Mouse (Mus musculus) lung, embryonic 14.5 days (tissue): Measurements from ENCODE around the gene Agpat4. TPM values are rescaled to one million over a fixed set of nuclear protein-coding genes. Genes with fewer than 3 reads are reported as not detected.

Experiments used
- ATAC-seq: fragments of 200-750 bp; cut with Nextera tagmentation; 2 replicates; pipeline ENCODE4 v1.8.0; 2017; ENCODE audit warnings: mild to moderate bottlenecking, moderate TSS enrichment, moderate library complexity; ENCODE audit not compliant: insufficient read depth
- DNase-seq: peaks from one replicate; pipeline ENCODE4 v3.0.0-alpha.2; 2015
- H3K27ac ChIP-seq: fragments of 300-500 bp; sonication (generic); 2 replicates; pipeline ENCODE4 v1.5.1; 2014; ENCODE audit warnings: low read depth, mild to moderate bottlenecking, moderate library complexity
- H3K27me3 ChIP-seq: fragments of 300-500 bp; sonication (generic); 2 replicates; pipeline ENCODE4 v1.6.1; 2014; ENCODE audit warnings: low read length, control low read depth; ENCODE audit not compliant: insufficient read depth
- H3K36me3 ChIP-seq: fragments of 300-500 bp; sonication (generic); 2 replicates; pipeline ENCODE4 v1.6.1; 2014; ENCODE audit warnings: control low read depth; ENCODE audit not compliant: insufficient read depth
- H3K4me1 ChIP-seq: fragments of 300-500 bp; sonication (generic); 2 replicates; pipeline ENCODE4 v1.6.1; 2014; ENCODE audit warnings: antibody characterized with exemption, control low read depth; ENCODE audit not compliant: insufficient read depth
- H3K4me2 ChIP-seq: fragments of 300-500 bp; sonication (generic); 2 replicates; pipeline ENCODE4 v1.6.1; 2014; ENCODE audit warnings: mild to moderate bottlenecking
- H3K4me3 ChIP-seq: fragments of 300-500 bp; sonication (generic); 2 replicates; pipeline ENCODE4 v1.5.1; 2014; ENCODE audit warnings: low read depth, low read length
- H3K9ac ChIP-seq: fragments of 300-500 bp; sonication (generic); 2 replicates; pipeline ENCODE4 v1.6.1; 2014
- H3K9me3 ChIP-seq: fragments of 300-500 bp; sonication (generic); 2 replicates; pipeline ENCODE4 v1.6.1; 2016; ENCODE audit warnings: low read depth, low read length, control low read depth
- CTCF ChIP-seq: IDR thresholded peaks from 2 replicates; pipeline ENCODE4 v1.5.1; 2016; ENCODE audit warnings: antibody characterized with exemption, low read depth
- WGBS: fragments of 180-500 bp; shearing (Covaris S2); extraction: QIAGEN DNeasy Blood & Tissue Kit; methylation state at CpG from one replicate; pipeline ENCODE4 v1.1.7; 2014; 5-methylcytosine and 5-hydroxymethylcytosine counted together
- polyA plus RNA-seq: library from polyadenylated mRNA; unstranded; fragments of >200 nt; fragmentation: Nextera tagmentation; extraction: Ambion mirVana; gene quantifications from 2 replicates; pipeline ENCODE4 v1.2.1, GENCODE M21; 2014

Gene Agpat4
- polyA plus RNA-seq, 1 experiment from 2014 or later = 28.2 TPM

- no peak overlapping the region for H3K4me3 ChIP-seq
- TF ChIP-seq CTCF = peak; percentile 35
- no peak for ATAC-seq
Observed at GRCm38 (mm10) chr17:12261887-12262286, 143.4 kb downstream of the Agpat4 start.

DNA sequence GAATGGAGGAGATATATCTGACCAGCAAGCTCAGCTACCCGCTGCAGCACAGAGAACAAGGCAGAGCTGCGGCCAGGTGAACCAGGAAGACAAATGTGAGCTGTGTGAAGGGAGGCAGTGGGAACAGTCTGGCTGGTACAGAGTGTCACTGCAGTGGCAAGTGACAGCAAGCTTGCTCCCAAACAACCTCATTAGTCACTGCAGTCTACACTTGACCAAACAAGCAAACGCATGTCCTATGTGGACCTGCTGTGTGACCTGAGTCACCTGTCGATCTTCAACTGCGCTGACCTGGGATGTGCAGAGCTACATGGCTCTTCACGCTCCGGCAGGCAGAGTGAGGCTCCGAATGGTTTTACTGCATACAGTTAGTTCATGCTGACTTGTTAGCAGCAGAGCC, 144.3 kb downstream of the Agpat4 start:
- Histone ChIP-seq H3K4me2 (no peak overlapping the region), H3K27ac (no peak overlapping the region), H3K9me3 (no peaks in the 10 kb centered on the region), H3K27me3 (no peaks in the 10 kb centered on the region), H3K4me3 (no peak overlapping the region), H3K9ac (no peak overlapping the region), H3K36me3 (peaks cover 39% of the 10 kb centered on the region), H3K4me1 (0 out of 2 replicates have a peak, but pooled peaks cover 6% of the 10 kb centered on the region)
- DNase-seq (no peak), ATAC-seq (no peak)
- TF ChIP-seq CTCF = no peak
- 89% methylated on average over 8 of the region's 8 CpGs for WGBS

More at GRCm38 (mm10) chr17:12261887-12262286, 143.4 kb downstream of the Agpat4 start:
- Histone ChIP-seq H3K36me3 (peaks cover 48% of the 10 kb centered on the region), H3K9ac (no peak overlapping the region), H3K9me3 (no peaks in the 10 kb centered on the region), H3K27me3 (no peaks in the 10 kb centered on the region), H3K4me1 (0 out of 2 replicates have a peak, but pooled peaks cover 5% of the 10 kb centered on the region), H3K4me2 (no peak overlapping the region), H3K27ac (no peak overlapping the region)
- DNase-seq = no peak
- 64% methylated on average over 2 of the region's 2 CpGs for WGBS

DNA sequence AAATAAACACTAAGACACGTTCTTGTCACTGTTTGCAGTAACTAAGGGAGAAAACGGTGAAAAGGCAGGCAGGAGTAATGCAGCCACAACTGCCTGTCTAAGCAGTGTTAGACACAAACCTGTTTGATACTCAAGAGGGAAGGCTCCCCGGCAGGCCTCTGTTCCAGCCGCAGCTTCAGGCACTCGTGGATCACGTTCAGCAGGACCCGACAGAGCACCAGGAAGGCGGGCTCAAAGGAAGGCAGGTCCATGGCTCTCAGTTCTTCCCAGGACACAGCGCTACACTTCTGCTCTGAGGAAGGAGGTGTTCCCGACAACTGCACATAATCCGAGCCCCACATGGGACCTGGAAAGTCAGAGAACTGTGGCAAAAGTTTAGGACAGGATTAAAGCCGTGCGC, 145.3 kb downstream of the Agpat4 start:
- no peak overlapping the region for H3K4me3 ChIP-seq
- TF ChIP-seq CTCF = no peak
- H3K27ac ChIP-seq = no peak overlapping the region
- no peak overlapping the region for H3K9ac ChIP-seq
- ATAC-seq = no peak
- no peaks in the 10 kb centered on the region for H3K27me3 ChIP-seq
- DNase-seq = peak; percentile 26
- 55% methylated on average over 13 of the region's 13 CpGs for WGBS
- no peaks in the 10 kb centered on the region for H3K9me3 ChIP-seq
- H3K36me3 ChIP-seq = peaks cover 31% of the 10 kb centered on the region
- H3K4me2 ChIP-seq = no peak overlapping the region
- 0 out of 2 replicates have a peak, but pooled peaks cover 6% of the 10 kb centered on the region for H3K4me1 ChIP-seq

- H3K9me3 ChIP-seq = no peaks in the 10 kb centered on the region
- TF ChIP-seq CTCF = no peak
- DNase-seq (peak; percentile 39), ATAC-seq (no peak)
- peaks cover 27% of the 10 kb centered on the region for H3K36me3 ChIP-seq
- WGBS = 53% methylated on average over 3 of the region's 3 CpGs
- 0 out of 2 replicates have a peak, but pooled peaks cover 6% of the 10 kb centered on the region for H3K4me1 ChIP-seq
- no peak overlapping the region for H3K4me2 ChIP-seq
- H3K4me3 ChIP-seq = no peak overlapping the region
- H3K9ac ChIP-seq = no peak overlapping the region
- no peak overlapping the region for H3K27ac ChIP-seq
- H3K27me3 ChIP-seq = no peaks in the 10 kb centered on the region
Observed at GRCm38 (mm10) chr17:12264293-12264692, 145.8 kb downstream of the Agpat4 start.

GRCm38 (mm10) chr17:12265969-12266925, 147.7 kb downstream of the Agpat4 start:
- Histone ChIP-seq H3K36me3 (peaks cover 33% of the 10 kb centered on the region), H3K9me3 (no peaks in the 10 kb centered on the region), H3K4me3 (no peak overlapping the region), H3K27ac (peak overlapping the region; percentile 33; the same call in 1 of the 2 replicates), H3K4me1 (0 out of 2 replicates have a peak, but pooled peaks cover 6% of the 10 kb centered on the region), H3K9ac (no peak overlapping the region), H3K27me3 (no peaks in the 10 kb centered on the region), H3K4me2 (no peak overlapping the region)
- WGBS = 57% methylated on average over 21 of the region's 21 CpGs
- ATAC-seq (peak; percentile 78), DNase-seq (peak; percentile 68)
- TF ChIP-seq CTCF = peak; percentile 48

DNA sequence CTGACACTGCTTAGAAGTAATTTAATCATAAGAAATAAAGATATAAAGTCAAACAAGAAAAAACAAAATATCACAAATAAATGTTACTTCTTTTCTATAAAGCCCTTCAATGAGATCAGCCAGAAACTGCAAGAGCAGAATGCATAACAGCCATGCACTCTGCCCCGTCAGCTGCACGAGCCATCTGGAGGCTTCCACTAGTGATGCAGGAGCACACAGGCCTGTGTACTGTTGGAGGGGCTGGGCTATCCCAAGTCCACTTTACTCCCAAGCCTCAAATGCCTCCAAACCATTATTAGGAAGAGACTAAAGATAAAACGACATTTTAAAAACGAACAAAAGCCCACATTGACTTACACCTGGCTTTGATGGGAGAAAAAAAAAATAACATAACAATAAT, 149.6 kb downstream of the Agpat4 start:
- no peak overlapping the region for H3K4me2 ChIP-seq

GRCm38 (mm10) chr17:12268538-12268937, 150.0 kb downstream of the Agpat4 start:
- no peak overlapping the region for H3K4me3 ChIP-seq
- H3K9me3 ChIP-seq = no peaks in the 10 kb centered on the region
- TF ChIP-seq CTCF = no peak
- no peak for DNase-seq
- WGBS = 86% methylated on average over 10 of the region's 10 CpGs
- H3K36me3 ChIP-seq = peaks cover 31% of the 10 kb centered on the region
- H3K27me3 ChIP-seq = no peaks in the 10 kb centered on the region
- ATAC-seq = no peak
- 0 out of 2 replicates have a peak, but pooled peaks cover 6% of the 10 kb centered on the region for H3K4me1 ChIP-seq
- H3K4me2 ChIP-seq = no peak overlapping the region
- no peak overlapping the region for H3K9ac ChIP-seq
- no peak overlapping the region for H3K27ac ChIP-seq

More for the DNA sequence above, 149.6 kb downstream of the Agpat4 start:
- 78% methylated on average over 4 of the region's 4 CpGs for WGBS
- no peak overlapping the region for H3K27ac ChIP-seq
- no peaks in the 10 kb centered on the region for H3K27me3 ChIP-seq
- ATAC-seq = no peak
- H3K9me3 ChIP-seq = no peaks in the 10 kb centered on the region
- H3K36me3 ChIP-seq = peaks cover 35% of the 10 kb centered on the region
- DNase-seq = no peak
- TF ChIP-seq CTCF = no peak
- 0 out of 2 replicates have a peak, but pooled peaks cover 6% of the 10 kb centered on the region for H3K4me1 ChIP-seq
- no peak overlapping the region for H3K4me3 ChIP-seq
- no peak overlapping the region for H3K9ac ChIP-seq

Other genes starting within 250 kb of the Agpat4 start
- gene Map3k4, start 200.1 kb downstream of the Agpat4 start, polyA plus RNA-seq = 39.0 and 47.9 TPM in 2 replicates